Mouse (Mus musculus) adrenal gland, adult 2 months (tissue): ENCODE measurements around the gene Vps4a. TPM values are rescaled to one million over a fixed set of nuclear protein-coding genes. Genes with fewer than 3 reads are reported as not detected.

ENCODE experiments used
- DNase-seq: peaks from one replicate; pipeline ENCODE4 v3.0.0; 2021
- polyA plus RNA-seq: library from polyadenylated mRNA; depleted of rRNA; stranded (reverse); fragments of >200 nt; gene quantifications from 2 replicates; pipeline ENCODE4 v1.2.3, GENCODE M21; 2012; rRNA removed
- total RNA-seq, 2 experiments: library from RNA; stranded (reverse); gene quantifications; 2 replicates each; pipeline ENCODE4 v1.2.3; 2021

Gene Vps4a
- total and polyA plus RNA-seq, 3 experiments = 19.4 to 99.8 (median 78.8) TPM

DNA sequence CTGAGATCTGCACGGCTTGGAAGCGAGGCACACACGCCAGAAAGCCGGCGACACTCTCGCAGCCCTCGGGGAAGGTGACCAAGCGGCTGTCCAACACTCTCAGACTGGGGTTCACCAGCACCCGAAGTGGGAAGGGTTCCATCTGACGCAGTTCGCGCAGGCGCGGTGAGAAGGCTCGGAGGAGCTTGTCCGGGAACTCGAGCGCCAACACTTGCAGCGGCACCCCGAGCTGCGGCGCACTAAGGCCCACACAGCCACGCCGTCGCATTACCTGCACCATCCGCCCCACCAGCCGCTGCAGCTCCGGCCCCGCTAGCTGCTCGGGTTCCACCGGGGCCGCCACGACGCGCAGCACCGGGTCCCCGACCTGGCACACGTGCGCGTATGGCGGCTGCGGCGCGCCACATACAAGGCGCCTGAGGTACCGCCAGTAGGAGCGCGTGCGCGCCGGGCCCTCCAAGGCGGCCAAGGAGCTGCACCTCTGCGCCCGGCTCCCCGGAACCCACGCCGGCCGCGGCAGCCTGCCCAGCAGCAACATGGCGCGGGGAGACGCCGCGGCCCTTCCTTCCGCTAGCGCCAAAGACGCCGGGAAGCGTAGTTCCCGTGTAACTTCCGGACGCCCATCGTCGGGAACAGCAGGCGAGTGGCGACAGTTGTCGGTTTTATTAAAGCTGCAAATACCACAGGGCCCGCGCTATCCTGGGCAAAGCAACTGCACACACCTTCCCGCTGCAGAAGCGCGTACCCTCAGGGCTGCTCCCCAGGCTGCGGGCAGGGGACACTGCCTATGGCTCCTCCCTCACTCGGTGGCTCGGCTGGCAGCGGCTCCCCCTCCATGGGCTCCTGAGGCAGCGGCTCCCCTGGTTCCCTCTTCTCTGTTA lies 17.3 kb downstream of the Vps4a start, which contains the start of gene Pdf:
Pdf (minus strand) TSS at position 554 of the 881 bp plus-strand sequence.
- peak; percentile 93 for DNase-seq

GRCm38 (mm10) chr8:107049480-107049879 lies 18.5 kb downstream of the Vps4a start:
- DNase-seq = no peak

DNA sequence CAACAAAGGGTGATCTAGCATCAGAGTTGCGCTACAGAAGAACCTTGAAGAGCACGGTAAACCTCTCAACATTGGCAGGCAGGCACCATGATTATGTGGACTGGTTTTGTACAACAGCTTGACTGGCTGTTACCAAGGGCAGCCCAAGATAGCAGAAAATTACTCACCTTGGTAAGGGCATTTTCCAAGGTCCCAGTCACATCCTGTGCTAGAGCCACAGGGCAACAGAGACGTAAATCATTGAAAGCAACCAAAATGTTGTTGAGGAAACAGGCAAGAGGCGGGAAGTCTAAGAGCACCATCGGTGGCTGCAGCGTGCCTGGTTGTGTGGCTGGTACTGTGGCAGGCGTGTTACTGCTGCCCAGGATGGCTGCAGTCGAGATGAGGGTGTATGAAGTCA lies 21.0 kb downstream of the Vps4a start:
- peak; percentile 73 for DNase-seq

DNA sequence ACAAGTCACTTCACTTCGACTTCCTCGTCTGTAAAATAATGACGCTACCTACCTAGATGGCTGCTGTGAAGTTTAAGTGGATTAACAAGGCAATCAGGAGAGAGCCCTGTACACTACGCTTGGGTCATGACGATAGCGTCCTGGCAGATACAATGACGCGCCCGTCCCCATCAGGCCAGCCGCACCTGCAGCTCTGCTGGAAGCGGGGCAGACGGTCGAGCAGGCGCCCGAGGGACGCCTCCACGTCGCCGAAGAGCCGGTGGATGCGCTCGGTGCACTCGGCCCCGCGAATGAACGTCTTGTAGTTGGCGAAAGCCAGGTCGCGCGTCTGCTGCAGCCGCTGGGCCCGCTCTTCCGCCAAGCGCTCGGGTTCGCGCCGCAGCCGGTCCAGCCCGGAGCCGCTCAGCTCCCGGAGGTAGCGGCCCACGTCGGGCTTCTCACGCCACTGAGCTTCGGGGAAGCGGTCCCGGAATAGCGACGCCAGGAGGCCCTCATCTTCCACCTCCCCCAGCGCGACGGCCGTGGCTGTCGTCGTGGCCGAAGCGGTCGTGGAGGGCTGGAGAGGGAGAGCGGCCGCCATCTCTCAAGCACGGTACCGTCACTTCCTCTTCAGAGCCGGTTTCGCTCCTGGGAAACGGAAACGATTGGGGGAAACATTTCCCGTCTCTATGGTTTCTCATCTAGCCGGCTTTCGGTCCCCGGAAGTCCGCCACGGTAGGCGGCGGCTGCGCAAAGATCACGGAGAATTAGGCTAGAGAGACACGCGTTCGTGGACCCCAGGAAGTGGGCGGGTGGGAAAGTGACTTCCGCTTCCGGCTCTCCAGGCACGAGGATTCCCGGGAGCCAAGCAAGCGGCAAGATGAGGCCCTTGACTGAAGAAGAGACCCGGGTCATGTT lies 25.3 kb downstream of the Vps4a start, which contains the start of the genes Cog8 and Nip7:
Cog8 (minus strand) TSS at position 614 of the 897 bp plus-strand sequence.
Nip7 (plus strand) TSS at position 802 of the 897 bp plus-strand sequence.
- DNase-seq = peak; percentile 98

DNA sequence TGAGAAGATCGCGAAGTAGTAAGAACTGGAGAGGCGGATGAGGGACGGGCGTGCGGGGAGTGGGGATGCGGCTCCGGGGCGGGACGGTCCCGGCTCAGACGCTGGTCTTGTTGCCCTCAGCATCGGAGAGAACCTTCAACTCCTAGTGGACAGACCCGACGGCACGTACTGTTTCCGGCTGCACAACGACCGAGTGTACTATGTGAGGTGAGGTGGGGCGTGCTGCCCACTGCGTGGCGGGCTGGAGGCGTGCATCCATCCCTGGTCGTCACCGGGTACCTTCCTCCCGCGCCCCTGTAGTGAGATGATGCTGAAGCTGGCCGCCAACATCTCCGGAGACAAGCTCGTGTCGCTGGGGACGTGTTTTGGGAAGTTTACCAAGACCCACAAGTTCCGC lies 25.9 kb downstream of the Vps4a start:
- no peak for DNase-seq

- no peak for DNase-seq
These were observed 31.6 kb downstream of the Vps4a start for GRCm38 (mm10) chr8:107062613-107063012.

DNA sequence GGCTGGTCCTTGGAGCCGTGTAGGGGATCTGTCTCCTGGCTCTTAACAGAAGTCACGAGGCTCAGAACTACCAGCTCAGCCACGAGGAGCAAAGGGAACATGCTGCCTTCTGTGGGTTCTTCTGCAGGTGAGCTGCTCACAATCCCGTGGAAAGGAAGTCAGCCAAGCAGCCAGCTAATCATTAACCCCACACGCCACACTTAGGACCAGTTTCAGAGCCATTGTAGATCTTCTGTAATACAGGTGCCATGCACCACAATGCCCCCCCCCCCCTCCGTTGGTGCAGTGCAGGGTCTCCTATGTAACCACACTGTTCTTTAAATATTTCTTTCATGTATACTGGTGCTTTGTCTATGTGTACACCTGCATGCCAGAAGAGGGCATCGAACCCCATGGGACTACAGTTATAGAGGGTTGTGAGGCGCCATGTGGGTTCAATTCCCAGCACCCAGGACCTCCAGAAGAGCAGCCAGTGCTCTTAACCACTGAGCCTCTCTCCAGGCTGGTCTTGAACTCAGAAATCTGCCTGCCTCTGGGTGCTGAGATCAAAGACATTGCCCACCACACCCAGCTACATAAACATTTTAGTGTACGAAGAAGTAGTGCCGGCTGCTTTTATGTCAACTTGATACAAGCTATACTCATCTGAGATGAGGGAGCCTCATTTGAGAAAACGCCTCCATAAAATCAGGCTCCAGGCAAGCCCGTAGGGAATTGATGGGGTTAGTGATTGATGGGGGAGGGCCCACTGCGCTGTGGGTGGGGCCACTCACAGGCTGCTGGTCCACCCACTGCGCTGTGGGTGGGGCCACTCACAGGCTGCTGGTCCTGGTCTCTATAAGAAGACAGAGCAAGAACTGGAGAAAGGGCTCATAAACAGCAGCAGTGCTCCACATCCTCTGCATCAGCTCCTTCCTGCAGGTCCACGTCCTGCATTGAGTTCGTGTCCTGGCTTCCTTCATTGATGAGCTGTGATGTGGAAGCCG lies 34.8 kb downstream of the Vps4a start, which contains the start of gene Tmed6:
Tmed6 (minus strand) TSS at position 134 of the 986 bp plus-strand sequence.
- peak; percentile 38 for DNase-seq

DNA sequence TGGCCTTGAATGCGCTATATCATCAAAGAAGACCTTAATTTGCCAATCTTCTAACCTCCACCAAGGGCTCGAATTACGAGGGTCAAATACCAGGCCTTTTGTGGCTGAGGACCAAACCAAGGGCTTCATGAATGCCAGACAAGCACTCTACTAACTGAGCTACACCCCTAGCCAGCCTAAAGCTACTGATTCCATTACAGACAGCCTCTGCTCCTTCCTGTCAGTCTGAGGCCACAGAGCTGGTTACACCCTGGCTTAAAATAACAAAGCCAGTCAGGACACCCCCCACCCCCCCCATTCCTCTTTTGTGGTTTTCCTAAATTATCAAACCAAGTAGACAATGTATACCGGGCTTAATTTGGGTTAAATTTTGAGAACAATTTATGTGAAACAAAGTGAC lies 42.7 kb downstream of the Vps4a start:
- no peak for DNase-seq

DNA sequence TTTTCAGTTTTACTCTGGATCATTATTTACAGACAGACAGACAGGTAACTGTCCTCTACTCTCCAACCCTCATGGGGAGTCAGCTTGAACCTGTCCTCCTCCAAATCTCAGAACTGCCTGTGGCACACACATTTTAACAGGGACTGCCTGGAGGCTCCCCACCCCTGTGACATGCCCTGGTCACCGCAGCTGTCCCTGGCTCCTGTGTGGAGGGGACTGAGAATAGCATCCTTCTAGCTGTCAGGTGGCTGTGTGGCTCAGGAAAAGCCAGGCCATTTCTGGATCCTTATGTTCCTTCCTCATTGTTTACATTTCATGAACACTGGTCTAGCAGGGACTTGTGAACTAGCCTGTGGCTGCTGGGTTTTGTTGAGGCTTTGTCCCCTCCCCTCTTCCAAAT lies 43.1 kb downstream of the Vps4a start:
- no peak for DNase-seq

GRCm38 (mm10) chr8:107076239-107076888 lies 45.3 kb downstream of the Vps4a start:
- peak; percentile 61 for DNase-seq

GRCm38 (mm10) chr8:107085358-107085757 lies 54.3 kb downstream of the Vps4a start:
- DNase-seq = no peak

- no peak for DNase-seq
These were observed 55.0 kb downstream of the Vps4a start for GRCm38 (mm10) chr8:107086018-107086417.

- DNase-seq = no peak
These were observed 57.6 kb downstream of the Vps4a start for GRCm38 (mm10) chr8:107088526-107089063.

GRCm38 (mm10) chr8:107090531-107090930 lies 59.5 kb downstream of the Vps4a start:
- DNase-seq = no peak

Other genes with a start within 250 kb of the Vps4a start
- under 1 TPM; 0.35 to 0.37 TPM for gene Has3, start 161.0 kb upstream of the Vps4a start, total RNA-seq
- gene Has3, start 161.0 kb upstream of the Vps4a start, polyA plus RNA-seq = 0.50 and 0.68 TPM in 2 replicates
- gene Utp4, start 137.6 kb upstream of the Vps4a start, total RNA-seq = 10 to 100 TPM; 40.6 to 50.1 TPM
- 17.2 and 20.5 TPM in 2 replicates for gene Utp4, start 137.6 kb upstream of the Vps4a start, polyA plus RNA-seq
- gene Sntb2, start 95.5 kb upstream of the Vps4a start, total RNA-seq = 10 to 100 TPM; 21.7 to 27.9 TPM
- gene Sntb2, start 95.5 kb upstream of the Vps4a start, polyA plus RNA-seq = 8.4 and 10.7 TPM in 2 replicates
- gene Pdf, start 17.4 kb downstream of the Vps4a start, total RNA-seq = 10 to 100 TPM; 40.4 to 62.3 TPM
- 133 and 144 TPM in 2 replicates for gene Pdf, start 17.4 kb downstream of the Vps4a start, polyA plus RNA-seq
- gene Cog8, start 25.5 kb downstream of the Vps4a start, total RNA-seq = 10 to 100 TPM; 36.6 to 37.6 TPM
- 31.1 and 36.8 TPM in 2 replicates for gene Cog8, start 25.5 kb downstream of the Vps4a start, polyA plus RNA-seq
- gene Nip7, start 25.7 kb downstream of the Vps4a start, total RNA-seq = 10 to 100 TPM; 49.3 to 54.3 TPM
- 15.3 and 17.2 TPM in 2 replicates for gene Nip7, start 25.7 kb downstream of the Vps4a start, polyA plus RNA-seq
- gene Tmed6, start 34.4 kb downstream of the Vps4a start, total RNA-seq = not detected
- gene Tmed6, start 34.4 kb downstream of the Vps4a start, polyA plus RNA-seq = not detected in 2 replicates
- 10 to 100 TPM; 22.9 to 23.5 TPM for gene Terf2, start 65.3 kb downstream of the Vps4a start, total RNA-seq
- 5.5 and 6.3 TPM in 2 replicates for gene Terf2, start 65.3 kb downstream of the Vps4a start, polyA plus RNA-seq
- 100 to 1,000 TPM; 384 to 492 TPM for gene Cyb5b, start 119.4 kb downstream of the Vps4a start, total RNA-seq
- gene Cyb5b, start 119.4 kb downstream of the Vps4a start, polyA plus RNA-seq = 212 and 282 TPM in 2 replicates